Mouse (Mus musculus) limb, embryonic 11.5 days (tissue): ENCODE results near the gene Tob1. TPM values are rescaled to one million over a fixed set of nuclear protein-coding genes. Genes with fewer than 3 reads are reported as not detected.

Source experiments
- ATAC-seq: fragments of 200-750 bp; cut with Nextera tagmentation; 2 replicates; pipeline ENCODE4 v1.8.0; 2017; ENCODE audit warnings: low read depth; ENCODE audit not compliant: insufficient number of reproducible peaks, low FRiP score, low TSS enrichment
- DNase-seq: peaks from one replicate; pipeline ENCODE4 v3.0.0-alpha.2; 2015; ENCODE audit warnings: low spot score
- H3K27ac ChIP-seq: fragments of 300-500 bp; sonication (generic); replicated peaks from 2 replicates; pipeline ENCODE4 v1.5.1; 2014; ENCODE audit warnings: low read depth, mild to moderate bottlenecking, low read length
- H3K27me3 ChIP-seq: fragments of 300-500 bp; sonication (generic); 2 replicates; pipeline ENCODE4 v1.6.1; 2014; ENCODE audit warnings: mild to moderate bottlenecking, low read length, mixed read lengths; ENCODE audit not compliant: control insufficient read depth, insufficient read depth
- H3K36me3 ChIP-seq: fragments of 300-500 bp; sonication (generic); 2 replicates; pipeline ENCODE4 v1.6.1; 2014; ENCODE audit warnings: mild to moderate bottlenecking, low read length, moderate library complexity, mixed read lengths; ENCODE audit not compliant: control insufficient read depth, insufficient read depth
- H3K4me1 ChIP-seq: fragments of 300-500 bp; sonication (generic); 2 replicates; pipeline ENCODE4 v1.6.1; 2014; ENCODE audit warnings: low read length, mixed read lengths; ENCODE audit not compliant: control insufficient read depth, insufficient read depth
- H3K4me2 ChIP-seq: fragments of 300-500 bp; sonication (generic); 2 replicates; pipeline ENCODE4 v1.6.1; 2014; ENCODE audit warnings: low read depth, mild to moderate bottlenecking, moderate library complexity; ENCODE audit not compliant: severe bottlenecking
- H3K4me3 ChIP-seq: fragments of 300-500 bp; sonication (generic); 2 replicates; pipeline ENCODE4 v1.5.1; 2014; ENCODE audit warnings: low read depth, low read length
- H3K9ac ChIP-seq: fragments of 300-500 bp; sonication (generic); 2 replicates; pipeline ENCODE4 v1.6.1; 2014; ENCODE audit warnings: mild to moderate bottlenecking, low read length
- H3K9me3 ChIP-seq: fragments of 300-500 bp; sonication (generic); 2 replicates; pipeline ENCODE4 v1.6.1; 2016; ENCODE audit warnings: low read length; ENCODE audit not compliant: control insufficient read depth
- WGBS: fragments of 180-500 bp; shearing (Covaris S2); extraction: QIAGEN DNeasy Blood & Tissue Kit; methylation state at CpG from one replicate; pipeline ENCODE4 v1.1.7; 2014; 5-methylcytosine and 5-hydroxymethylcytosine counted together
- polyA plus RNA-seq: library from polyadenylated mRNA; unstranded; fragments of >200 nt; fragmentation: Nextera tagmentation; extraction: Ambion mirVana; gene quantifications from 2 replicates; pipeline ENCODE4 v1.2.1, GENCODE M21; 2014

Tob1 gene
- polyA plus RNA-seq, 1 experiment from 2014 or later = 31.8 TPM

DNA sequence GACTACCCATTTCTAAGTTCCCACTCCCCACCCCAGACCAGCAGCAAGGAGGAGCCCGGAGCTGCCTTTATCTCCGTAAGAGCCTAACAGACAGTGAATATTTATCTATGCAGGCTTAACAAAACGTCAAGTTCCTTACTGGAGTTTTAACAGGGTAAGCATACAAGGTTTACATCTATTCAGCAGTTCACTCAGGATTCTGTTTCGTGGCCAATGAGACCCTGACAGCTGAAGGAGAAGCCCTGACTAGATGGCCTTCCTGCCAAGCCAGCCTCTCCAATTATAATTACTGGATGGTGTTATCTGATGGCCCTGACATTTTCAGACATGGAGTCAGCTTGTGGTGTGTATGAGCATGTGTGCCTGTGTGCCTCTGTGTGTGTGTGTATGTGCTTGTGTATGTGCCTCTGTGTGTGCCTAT, 37.5 kb upstream of the Tob1 start:
- DNase-seq = no peak
- WGBS = 63% methylated on average over 4 of the region's 4 CpGs
- Histone ChIP-seq H3K27me3 (no peaks in the 10 kb centered on the region), H3K4me1 (no peaks in the 10 kb centered on the region), H3K36me3 (no peaks in the 10 kb centered on the region), H3K4me3 (no peak overlapping the region), H3K9ac (no peak overlapping the region), H3K4me2 (no peak overlapping the region), H3K27ac (no peak overlapping the region), H3K9me3 (no peaks in the 10 kb centered on the region)
- no peak for ATAC-seq

DNA sequence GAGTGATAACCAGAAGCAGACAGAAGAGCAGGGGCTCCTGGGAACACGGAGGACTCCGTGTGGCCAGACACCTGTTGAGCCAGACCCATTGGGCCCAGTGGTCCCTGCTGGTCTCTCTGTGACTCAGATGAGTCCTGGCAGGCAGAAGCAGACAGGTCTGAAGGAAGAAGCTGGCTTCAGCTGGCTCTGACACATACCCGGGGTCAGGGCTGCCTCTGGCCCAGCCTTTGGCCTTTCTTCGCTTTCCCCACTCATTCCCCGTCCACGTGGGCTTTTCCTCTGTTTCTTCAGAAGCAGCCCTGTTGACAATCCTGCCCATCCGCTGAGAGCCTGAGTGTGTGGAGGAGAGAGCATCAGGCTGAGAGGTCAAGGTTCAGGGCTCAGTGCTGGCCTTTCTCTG, 36.0 kb upstream of the Tob1 start:
- Histone ChIP-seq H3K27me3 (no peaks in the 10 kb centered on the region), H3K9ac (no peak overlapping the region), H3K36me3 (no peaks in the 10 kb centered on the region), H3K4me1 (no peaks in the 10 kb centered on the region), H3K4me2 (no peak overlapping the region), H3K27ac (no peak overlapping the region), H3K9me3 (no peaks in the 10 kb centered on the region), H3K4me3 (no peak overlapping the region)
- DNase-seq (no peak), ATAC-seq (no peak)
- 71% methylated on average over 7 of the region's 7 CpGs for WGBS

DNA sequence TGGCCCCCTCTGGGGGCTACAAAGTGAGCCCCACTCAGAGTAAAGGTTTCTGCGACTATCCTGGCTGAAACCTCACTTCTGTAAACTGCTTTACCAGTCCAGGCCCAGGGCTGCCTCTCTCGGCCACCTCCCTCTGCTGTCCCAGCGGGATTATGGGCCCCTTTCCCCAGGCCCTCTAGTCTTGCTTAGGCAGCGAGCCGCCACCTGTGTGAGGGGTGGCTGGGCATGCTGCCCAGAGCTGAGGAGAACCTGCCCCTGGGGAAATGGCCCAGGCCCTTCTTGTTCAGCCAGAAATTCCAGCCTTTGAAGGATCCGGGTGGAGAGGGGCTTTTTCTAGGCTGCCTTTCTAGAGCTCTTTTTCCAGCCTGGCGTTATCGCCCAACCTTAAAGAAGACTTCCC, 35.6 kb upstream of the Tob1 start:
- Histone ChIP-seq H3K9me3 (no peaks in the 10 kb centered on the region), H3K4me2 (no peak overlapping the region), H3K27ac (0 out of 2 replicates have a peak overlapping the region, but pooled peaks have one; percentile 36), H3K27me3 (no peaks in the 10 kb centered on the region), H3K4me3 (no peak overlapping the region), H3K4me1 (no peaks in the 10 kb centered on the region), H3K9ac (no peak overlapping the region), H3K36me3 (no peaks in the 10 kb centered on the region)
- 60% methylated on average over 8 of the region's 8 CpGs for WGBS
- no peak for DNase-seq
- no peak for ATAC-seq

DNA sequence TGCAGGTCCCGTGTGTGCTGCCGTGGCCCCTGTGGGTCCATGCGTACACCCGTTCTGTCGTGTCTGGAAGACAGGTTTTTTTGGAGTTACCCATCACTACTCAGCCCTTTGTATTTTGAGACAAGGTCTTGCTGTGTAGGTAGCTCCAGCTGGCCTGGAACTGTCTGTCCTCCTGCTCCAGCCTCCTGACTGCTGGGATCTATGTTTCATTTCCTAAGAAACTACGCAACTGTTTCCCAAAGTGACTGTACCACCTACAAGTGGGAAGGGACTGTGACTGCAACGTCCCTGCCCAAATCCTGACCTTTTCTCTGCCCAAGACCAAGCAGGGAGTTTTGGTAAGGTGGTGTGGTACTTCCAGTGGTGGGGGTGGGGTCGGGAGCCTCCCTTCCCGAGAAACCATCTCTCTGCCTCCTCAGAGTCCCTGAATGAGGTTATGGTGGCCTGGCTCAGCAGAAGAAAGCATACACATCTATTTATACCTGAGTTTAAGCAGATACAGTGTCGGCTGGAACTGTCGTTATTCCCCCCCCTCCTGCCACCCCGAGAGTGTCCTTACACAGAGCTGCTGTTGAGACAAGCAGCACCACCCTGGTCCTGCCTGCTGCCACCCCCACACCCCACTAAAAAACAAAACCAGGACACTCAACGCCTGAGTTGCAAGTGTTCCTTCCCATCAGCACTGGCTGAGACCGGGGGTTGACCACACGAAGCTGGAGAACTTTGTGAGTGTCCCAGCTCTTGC, 33.2 kb upstream of the Tob1 start:
- H3K36me3 ChIP-seq = no peaks in the 10 kb centered on the region
- no peak overlapping the region for H3K9ac ChIP-seq
- 80% methylated on average over 15 of the region's 15 CpGs for WGBS
- no peak for DNase-seq
- H3K27me3 ChIP-seq = no peaks in the 10 kb centered on the region
- no peak overlapping the region for H3K4me2 ChIP-seq
- H3K4me3 ChIP-seq = no peak overlapping the region
- H3K27ac ChIP-seq = no peak overlapping the region
- H3K4me1 ChIP-seq = no peaks in the 10 kb centered on the region
- H3K9me3 ChIP-seq = no peaks in the 10 kb centered on the region
- ATAC-seq = no peak

DNA sequence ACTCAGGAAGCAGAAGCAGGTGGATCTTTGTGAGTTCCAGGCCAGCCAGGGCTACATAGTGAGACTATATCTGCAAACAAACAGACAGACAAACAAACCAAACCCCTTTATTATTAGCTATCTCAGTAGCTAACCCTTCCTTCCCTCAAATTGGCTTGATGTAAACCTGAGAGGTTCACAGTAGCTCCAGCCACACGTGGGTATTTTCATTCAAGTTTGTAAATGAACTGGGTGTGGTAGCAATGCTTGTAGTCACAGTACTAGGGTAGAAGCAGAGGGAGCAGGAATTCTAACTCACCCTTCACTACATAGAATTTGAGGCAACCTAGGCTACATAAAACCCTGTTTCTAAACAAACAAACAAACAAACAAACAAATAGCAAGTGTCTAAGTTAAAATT, 31.5 kb upstream of the Tob1 start:
- H3K36me3 ChIP-seq = no peaks in the 10 kb centered on the region
- ATAC-seq (no peak), DNase-seq (no peak)
- WGBS = 28% methylated on average over 1 of the region's 1 CpGs
- no peak overlapping the region for H3K4me3 ChIP-seq
- H3K9me3 ChIP-seq = no peaks in the 10 kb centered on the region
- no peak overlapping the region for H3K9ac ChIP-seq
- no peak overlapping the region for H3K27ac ChIP-seq
- H3K27me3 ChIP-seq = no peaks in the 10 kb centered on the region
- H3K4me1 ChIP-seq = no peaks in the 10 kb centered on the region
- no peak overlapping the region for H3K4me2 ChIP-seq

DNA sequence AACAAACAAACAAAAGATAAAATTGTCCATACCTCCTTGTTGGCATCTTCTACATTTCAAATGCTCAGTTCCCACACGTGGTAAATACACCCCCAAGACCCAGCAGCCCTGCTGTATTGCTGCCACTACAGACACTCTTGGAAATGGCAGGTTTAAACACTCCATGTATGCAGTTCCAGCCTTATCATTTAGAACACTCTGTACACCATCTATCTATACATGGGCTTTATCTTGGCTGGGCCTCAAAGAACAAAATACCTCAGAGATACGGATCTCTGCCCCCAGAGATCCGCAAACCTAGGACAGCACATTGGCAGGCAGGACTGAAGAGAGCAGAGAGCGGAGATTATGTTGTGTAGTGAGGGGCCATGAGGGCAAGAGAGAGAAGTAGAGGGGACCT, 31.1 kb upstream of the Tob1 start:
- Histone ChIP-seq H3K9me3 (no peaks in the 10 kb centered on the region), H3K4me1 (no peaks in the 10 kb centered on the region), H3K9ac (no peak overlapping the region), H3K27me3 (no peaks in the 10 kb centered on the region), H3K27ac (no peak overlapping the region), H3K36me3 (no peaks in the 10 kb centered on the region), H3K4me3 (no peak overlapping the region), H3K4me2 (no peak overlapping the region)
- DNase-seq = no peak
- 85% methylated on average over 4 of the region's 4 CpGs for WGBS
- ATAC-seq = no peak

DNA sequence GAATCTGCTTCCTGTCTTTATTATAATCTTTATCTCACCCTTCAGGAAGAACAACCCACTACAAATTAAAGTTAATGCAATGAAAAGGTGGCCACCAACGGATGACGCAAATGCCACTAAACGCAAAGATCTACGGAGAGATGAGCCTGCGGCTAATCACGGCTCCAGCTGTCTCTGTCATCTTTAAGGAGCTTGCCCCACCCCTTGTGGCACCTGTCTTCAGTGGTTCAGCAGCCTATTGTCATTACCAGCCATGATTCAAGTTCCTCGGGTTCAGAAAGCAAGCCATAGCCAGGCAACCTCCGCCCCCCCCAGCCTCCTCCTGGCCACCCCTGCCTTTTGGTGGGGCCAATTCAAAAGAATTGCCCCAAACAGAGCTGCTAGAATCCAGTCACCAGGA, 29.6 kb upstream of the Tob1 start:
- no peaks in the 10 kb centered on the region for H3K4me1 ChIP-seq
- 87% methylated on average over 8 of the region's 8 CpGs for WGBS
- no peaks in the 10 kb centered on the region for H3K9me3 ChIP-seq
- H3K36me3 ChIP-seq = no peaks in the 10 kb centered on the region
- H3K27ac ChIP-seq = no peak overlapping the region
- H3K4me3 ChIP-seq = no peak overlapping the region
- no peak for DNase-seq
- H3K27me3 ChIP-seq = no peaks in the 10 kb centered on the region
- no peak overlapping the region for H3K9ac ChIP-seq
- ATAC-seq = no peak
- H3K4me2 ChIP-seq = no peak overlapping the region

DNA sequence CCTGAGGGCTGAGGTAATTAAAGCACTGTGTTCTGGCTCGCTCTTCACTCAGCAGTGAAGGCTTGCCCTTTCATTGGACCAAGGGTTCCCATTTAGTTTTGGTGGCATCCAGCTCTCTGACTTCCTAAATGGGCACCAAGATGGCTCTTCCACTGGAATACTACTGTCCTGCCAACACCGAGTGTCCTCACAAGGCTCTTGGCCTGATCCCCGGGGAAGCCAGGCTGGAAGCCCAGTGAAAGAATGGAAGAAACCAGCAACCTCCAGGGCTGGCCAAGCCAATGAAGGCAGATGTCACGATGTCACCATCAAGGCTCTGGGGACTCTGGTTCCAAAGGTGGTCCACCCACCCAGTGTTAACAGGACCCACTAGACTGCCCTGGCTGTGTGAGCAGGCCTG, 28.5 kb upstream of the Tob1 start:
- no peaks in the 10 kb centered on the region for H3K27me3 ChIP-seq
- no peaks in the 10 kb centered on the region for H3K36me3 ChIP-seq
- H3K4me1 ChIP-seq = no peaks in the 10 kb centered on the region
- ATAC-seq (no peak), DNase-seq (no peak)
- H3K9ac ChIP-seq = no peak overlapping the region
- H3K4me3 ChIP-seq = no peak overlapping the region
- no peaks in the 10 kb centered on the region for H3K9me3 ChIP-seq
- 90% methylated on average over 4 of the region's 4 CpGs for WGBS
- H3K27ac ChIP-seq = no peak overlapping the region
- H3K4me2 ChIP-seq = no peak overlapping the region

DNA sequence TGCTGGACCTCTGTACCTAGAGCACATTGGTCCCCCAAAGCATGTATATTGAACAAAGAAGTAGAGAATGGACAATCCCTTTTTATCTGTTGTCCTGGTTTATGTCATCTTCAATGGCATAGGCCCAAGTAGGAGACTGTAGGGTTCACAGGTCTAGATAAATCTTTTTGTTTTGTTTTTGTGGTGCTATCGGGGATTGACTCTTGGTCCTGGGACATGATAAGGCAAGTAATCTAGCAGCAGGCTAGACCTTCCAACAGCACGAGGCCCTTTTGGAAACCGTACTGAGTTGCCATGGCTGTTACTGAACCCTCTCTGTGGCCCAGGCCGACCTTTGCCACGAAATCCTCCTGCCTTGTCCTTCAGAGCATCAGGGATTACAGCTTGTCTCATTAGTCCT, 28.1 kb upstream of the Tob1 start:
- WGBS = 94% methylated on average over 5 of the region's 5 CpGs
- H3K4me2 ChIP-seq = no peak overlapping the region
- no peaks in the 10 kb centered on the region for H3K27me3 ChIP-seq
- no peaks in the 10 kb centered on the region for H3K4me1 ChIP-seq
- H3K4me3 ChIP-seq = no peak overlapping the region
- H3K9me3 ChIP-seq = no peaks in the 10 kb centered on the region
- no peak overlapping the region for H3K27ac ChIP-seq
- H3K36me3 ChIP-seq = no peaks in the 10 kb centered on the region
- DNase-seq = no peak
- no peak overlapping the region for H3K9ac ChIP-seq
- ATAC-seq = no peak
